Mouse (Mus musculus) large intestine, adult 2 months (tissue): ENCODE data around the gene Lemd2. TPM values are rescaled to one million over a fixed set of nuclear protein-coding genes. Genes with fewer than 3 reads are reported as not detected.

Experiments used
- polyA plus RNA-seq: library from polyadenylated mRNA; depleted of rRNA; stranded (reverse); fragments of >200 nt; gene quantifications from 2 replicates; pipeline ENCODE4 v1.2.3, GENCODE M21; 2012; rRNA removed

The Lemd2 gene
- polyA plus RNA-seq, 1 experiment, result 49.6 TPM

Other genes starting within 250 kb of the Lemd2 start
- gene Zbtb9, start 231.3 kb downstream of the Lemd2 start, polyA plus RNA-seq, result 8.3 and 11.3 TPM in 2 replicates
- gene Bak1, start 175.5 kb downstream of the Lemd2 start, polyA plus RNA-seq, result 289 and 292 TPM in 2 replicates
- 27.6 and 42.0 TPM in 2 replicates for gene Itpr3, start 147.2 kb downstream of the Lemd2 start, polyA plus RNA-seq
- 156 and 165 TPM in 2 replicates for gene Uqcc2, start 70.6 kb downstream of the Lemd2 start, polyA plus RNA-seq
- gene Ip6k3, start 36.7 kb downstream of the Lemd2 start, polyA plus RNA-seq, result 0.09 and 0.14 TPM in 2 replicates